Mouse (Mus musculus) stomach, postnatal 0 days (tissue): ENCODE data around the gene Xpo5. TPM values are rescaled to one million over a fixed set of nuclear protein-coding genes. Genes with fewer than 3 reads are reported as not detected.

Experiments
- ATAC-seq: fragments of 200-750 bp; cut with Nextera tagmentation; 2 replicates; pipeline ENCODE4 v1.8.0; 2017; ENCODE audit not compliant: low FRiP score, low TSS enrichment
- DNase-seq: peaks from one replicate; pipeline ENCODE4 v3.0.0-alpha.2; 2016; ENCODE audit warnings: low spot score
- H3K27ac ChIP-seq: fragments of 300-500 bp; sonication (generic); replicated peaks from 2 replicates; pipeline ENCODE4 v1.5.1; 2014; ENCODE audit warnings: mild to moderate bottlenecking, control low read depth
- H3K27me3 ChIP-seq: fragments of 300-500 bp; sonication (generic); 2 replicates; pipeline ENCODE4 v1.6.1; 2014; ENCODE audit warnings: low read length; ENCODE audit not compliant: control insufficient read depth, insufficient read depth
- H3K36me3 ChIP-seq: fragments of 300-500 bp; sonication (generic); 2 replicates; pipeline ENCODE4 v1.6.1; 2014; ENCODE audit warnings: low read length, mixed read lengths; ENCODE audit not compliant: control insufficient read depth, insufficient read depth
- H3K4me1 ChIP-seq: fragments of 300-500 bp; sonication (generic); replicated peaks from 2 replicates; pipeline ENCODE4 v1.6.1; 2014; ENCODE audit warnings: antibody characterized with exemption; ENCODE audit not compliant: control insufficient read depth, insufficient read depth
- H3K4me2 ChIP-seq: fragments of 300-500 bp; sonication (generic); replicated peaks from 2 replicates; pipeline ENCODE4 v1.6.1; 2014; ENCODE audit warnings: low read depth, mild to moderate bottlenecking, control low read depth, moderate library complexity
- H3K4me3 ChIP-seq: fragments of 300-500 bp; sonication (generic); 2 replicates; pipeline ENCODE4 v1.5.1; 2014; ENCODE audit warnings: low read depth, low read length, control low read depth
- H3K9ac ChIP-seq: fragments of 300-500 bp; sonication (generic); 2 replicates; pipeline ENCODE4 v1.6.1; 2014; ENCODE audit warnings: mild to moderate bottlenecking, low read length, control low read depth, mixed read lengths
- H3K9me3 ChIP-seq: fragments of 300-500 bp; sonication (generic); 2 replicates; pipeline ENCODE4 v1.6.1; 2016; ENCODE audit warnings: low read length; ENCODE audit not compliant: control insufficient read depth
- CTCF ChIP-seq: IDR thresholded peaks from 2 replicates; pipeline ENCODE4 v1.5.1; 2016; ENCODE audit warnings: antibody characterized with exemption, low read depth, mild to moderate bottlenecking, moderate library complexity
- EP300 ChIP-seq: optimal IDR thresholded peaks from 2 replicates; pipeline ENCODE3; 2016; ENCODE audit warnings: antibody characterized with exemption
- WGBS: fragments of 180-500 bp; shearing (Covaris S2); extraction: QIAGEN DNeasy Blood & Tissue Kit; methylation state at CpG from one replicate; pipeline ENCODE4 v1.1.7; 2014; 5-methylcytosine and 5-hydroxymethylcytosine counted together
- polyA plus RNA-seq: library from polyadenylated mRNA; unstranded; fragments of >200 nt; fragmentation: Nextera tagmentation; extraction: Ambion mirVana; gene quantifications from 2 replicates; pipeline ENCODE4 v1.2.1, GENCODE M21; 2015

Xpo5 gene
- polyA plus RNA-seq, 1 experiment from 2014 or later, result 11.5 TPM

- no peaks in the 10 kb centered on the region; the same call in 1 of the 2 replicates for H3K4me1 ChIP-seq
- peak overlapping the region; percentile 92 for H3K27ac ChIP-seq
- H3K4me3 ChIP-seq, result peak overlapping the region; percentile 80
- H3K9me3 ChIP-seq, result no peaks in the 10 kb centered on the region
- 49% methylated on average over 2 of the region's 2 CpGs for WGBS
- H3K9ac ChIP-seq, result no peak overlapping the region
- TF ChIP-seq CTCF, result no peak
- TF ChIP-seq EP300, result no peak
- ATAC-seq, result no peak; the same call in 1 of the 2 replicates
- no peaks in the 10 kb centered on the region for H3K27me3 ChIP-seq
- H3K36me3 ChIP-seq, result peaks cover 2% of the 10 kb centered on the region; the same call in 1 of the 2 replicates
- peak overlapping the region; percentile 73; the same call in 1 of the 2 replicates for H3K4me2 ChIP-seq
- DNase-seq, result no peak
Observed at GRCm38 (mm10) chr17:46159236-46159635, 43.3 kb upstream of the Xpo5 start.

GRCm38 (mm10) chr17:46160090-46160662 lies 42.4 kb upstream of the Xpo5 start:
- ATAC-seq, result peak; percentile 58
- no peaks in the 10 kb centered on the region for H3K9me3 ChIP-seq
- TF ChIP-seq EP300, result peak; percentile 68
- peak; percentile 66 for TF ChIP-seq CTCF

DNA sequence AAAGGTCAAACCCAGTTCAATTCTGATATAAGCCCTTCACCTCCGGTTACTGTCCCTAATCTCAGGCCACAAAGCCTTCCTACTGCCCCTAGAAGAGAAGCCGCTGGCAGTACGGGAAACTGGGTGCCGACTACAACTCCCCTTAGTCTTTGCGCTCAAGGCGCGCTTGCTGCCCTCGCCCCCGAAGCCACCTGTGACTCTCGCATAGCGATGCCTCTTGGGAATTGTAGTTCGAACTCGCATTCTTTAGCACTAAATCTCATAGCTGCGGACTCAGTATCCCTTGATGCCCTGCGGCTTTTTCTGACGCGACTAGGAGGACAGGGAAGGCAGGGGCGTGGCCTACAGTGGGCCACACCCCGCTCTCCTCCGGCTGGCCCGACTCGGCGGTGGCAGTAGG lies 41.9 kb upstream of the Xpo5 start, which contains the start of gene Gtpbp2:
Gene Gtpbp2 (plus strand): TSS at position 347 of the 400 bp plus-strand sequence.
- DNase-seq (peak; percentile 96), ATAC-seq (peak; percentile 91)
- peak within 1 kb of the TSS; percentile 80 for H3K4me3 ChIP-seq
- H3K4me1 ChIP-seq, result no peaks in the 10 kb centered on the region; the same call in 1 of the 2 replicates
- peaks cover 10% of the 10 kb centered on the region; the same call in 1 of the 2 replicates for H3K36me3 ChIP-seq
- H3K27me3 ChIP-seq, result no peaks in the 10 kb centered on the region
- no peaks in the 10 kb centered on the region for H3K9me3 ChIP-seq
- H3K4me2 ChIP-seq, result peak within 1 kb of the TSS; percentile 86
- TF ChIP-seq EP300 (no peak), CTCF (no peak)
- WGBS, result 0% methylated on average over 23 of the region's 23 CpGs
- peak within 1 kb of the TSS; percentile 92 for H3K27ac ChIP-seq
- peak within 1 kb of the TSS; percentile 88 for H3K9ac ChIP-seq

More at GRCm38 (mm10) chr17:46160090-46160662, 42.4 kb upstream of the Xpo5 start:
- Histone ChIP-seq H3K4me3 (peak overlapping the region; percentile 80), H3K36me3 (peaks cover 5% of the 10 kb centered on the region; the same call in 1 of the 2 replicates), H3K9ac (peak overlapping the region; percentile 55), H3K4me2 (peak overlapping the region; percentile 73), H3K4me1 (no peaks in the 10 kb centered on the region; the same call in 1 of the 2 replicates), H3K27me3 (no peaks in the 10 kb centered on the region), H3K27ac (peak overlapping the region; percentile 92)
- WGBS, result 0% methylated on average over 16 of the region's 16 CpGs
- peak; percentile 89 for DNase-seq

GRCm38 (mm10) chr17:46161179-46161578 lies 41.4 kb upstream of the Xpo5 start:
- ATAC-seq (0 out of 2 replicates have a peak, but pooled peaks have one; percentile 10), DNase-seq (no peak)
- Histone ChIP-seq H3K4me1 (no peaks in the 10 kb centered on the region; the same call in 1 of the 2 replicates), H3K27me3 (no peaks in the 10 kb centered on the region), H3K36me3 (peaks cover 10% of the 10 kb centered on the region; the same call in 1 of the 2 replicates), H3K4me3 (peak overlapping the region; percentile 80), H3K27ac (peak overlapping the region; percentile 91), H3K9ac (peak overlapping the region; percentile 88), H3K9me3 (no peaks in the 10 kb centered on the region), H3K4me2 (peak overlapping the region; percentile 86)
- TF ChIP-seq CTCF (no peak), EP300 (no peak)
- WGBS, result under 1% methylated on average over 19 of the region's 19 CpGs

- peak overlapping the region; percentile 86 for H3K4me2 ChIP-seq
- peaks cover 10% of the 10 kb centered on the region; the same call in 1 of the 2 replicates for H3K36me3 ChIP-seq
- no peak for DNase-seq
- H3K9ac ChIP-seq, result peak overlapping the region; percentile 88
- no peaks in the 10 kb centered on the region for H3K9me3 ChIP-seq
- no peaks in the 10 kb centered on the region for H3K27me3 ChIP-seq
- no peak for ATAC-seq
- H3K27ac ChIP-seq, result peak overlapping the region; percentile 91
- TF ChIP-seq EP300, result no peak
- TF ChIP-seq CTCF, result no peak
- WGBS, result 44% methylated on average over 9 of the region's 9 CpGs
- peak overlapping the region; percentile 80 for H3K4me3 ChIP-seq
- no peaks in the 10 kb centered on the region; the same call in 1 of the 2 replicates for H3K4me1 ChIP-seq
Observed at GRCm38 (mm10) chr17:46161710-46162109, 40.9 kb upstream of the Xpo5 start.

DNA sequence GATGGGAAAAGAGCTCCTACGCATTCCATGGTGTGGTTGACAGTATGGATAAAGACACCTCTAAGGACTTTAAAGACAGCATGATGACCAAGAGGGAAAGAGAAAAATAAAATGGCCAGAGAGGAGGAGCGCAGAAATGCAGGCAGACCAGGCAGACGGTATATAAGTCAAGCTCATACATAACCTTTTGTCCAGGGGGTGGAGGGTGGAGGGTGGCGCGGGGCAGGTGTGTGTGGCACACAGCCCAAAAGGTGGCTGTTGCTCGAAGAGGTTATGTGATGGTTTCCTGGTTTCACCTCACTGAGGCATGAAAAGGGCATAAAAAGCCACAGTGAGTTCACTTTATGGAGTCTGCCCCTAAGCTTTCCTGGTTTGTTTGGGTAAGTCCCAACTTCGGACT lies 40.0 kb upstream of the Xpo5 start:
- TF ChIP-seq EP300, result no peak
- TF ChIP-seq CTCF, result no peak
- no peak; the same call in 1 of the 2 replicates for ATAC-seq
- Histone ChIP-seq H3K36me3 (peaks cover 12% of the 10 kb centered on the region; the same call in 1 of the 2 replicates), H3K27me3 (no peaks in the 10 kb centered on the region), H3K4me3 (no peak overlapping the region), H3K27ac (peak overlapping the region; percentile 65), H3K4me1 (no peaks in the 10 kb centered on the region; the same call in 1 of the 2 replicates), H3K9ac (no peak overlapping the region), H3K4me2 (peak overlapping the region; percentile 86), H3K9me3 (no peaks in the 10 kb centered on the region)
- DNase-seq, result no peak
- 64% methylated on average over 7 of the region's 7 CpGs for WGBS
